Mouse (Mus musculus) c-Kit-negative CD71-positive TER-119-positive erythroid progenitor cells, embryonic 14.5 days (primary cell): Measurements from ENCODE around the gene Wipf1.

Experiments used
- DNase-seq: peaks from one replicate; pipeline ENCODE4 v3.0.0-alpha.2; 2013; ENCODE audit warnings: low read depth, low spot score

The Wipf1 gene

DNA sequence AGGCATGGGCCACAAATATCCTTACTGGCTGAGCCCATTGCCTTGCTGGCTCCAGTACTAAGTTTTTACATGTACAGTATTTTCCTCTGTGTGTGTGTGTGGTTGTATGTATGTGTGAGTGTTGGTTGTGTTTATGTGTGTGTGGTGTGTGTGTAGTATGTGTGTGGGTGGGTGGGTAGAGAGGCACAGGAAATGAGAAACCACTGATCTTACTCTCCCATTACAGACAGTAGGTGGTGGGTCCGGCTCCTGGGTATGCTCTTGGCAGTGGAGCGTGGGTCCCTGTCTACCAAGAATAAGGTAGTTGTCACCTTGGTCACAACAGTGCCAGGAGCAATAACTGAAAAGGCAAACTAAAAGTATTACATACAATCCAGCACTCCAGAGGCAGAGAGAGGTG, 93.7 kb downstream of the Wipf1 start:
- no peak for DNase-seq

DNA sequence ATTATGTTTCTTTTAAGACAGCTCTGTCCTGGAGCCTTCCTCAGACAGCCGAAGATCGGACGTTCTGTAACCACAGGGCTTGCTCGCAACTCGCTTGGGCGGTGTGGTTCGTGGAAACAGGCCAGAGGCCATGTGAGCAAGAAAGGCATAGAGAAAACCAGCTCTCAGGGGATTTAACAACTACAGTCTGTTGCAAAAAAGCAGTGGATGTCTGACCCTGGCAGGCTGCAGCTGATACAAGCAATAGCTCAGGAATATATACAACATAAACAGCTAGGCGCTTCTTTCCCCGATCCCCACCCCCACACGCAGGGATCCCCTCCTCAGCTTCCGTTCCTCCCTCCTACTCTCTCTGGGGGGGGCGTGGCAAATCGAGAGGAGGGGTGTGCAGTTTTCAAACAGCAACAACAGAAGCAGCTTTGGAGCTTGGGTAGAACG, 97.6 kb downstream of the Wipf1 start:
- DNase-seq = no peak

DNA sequence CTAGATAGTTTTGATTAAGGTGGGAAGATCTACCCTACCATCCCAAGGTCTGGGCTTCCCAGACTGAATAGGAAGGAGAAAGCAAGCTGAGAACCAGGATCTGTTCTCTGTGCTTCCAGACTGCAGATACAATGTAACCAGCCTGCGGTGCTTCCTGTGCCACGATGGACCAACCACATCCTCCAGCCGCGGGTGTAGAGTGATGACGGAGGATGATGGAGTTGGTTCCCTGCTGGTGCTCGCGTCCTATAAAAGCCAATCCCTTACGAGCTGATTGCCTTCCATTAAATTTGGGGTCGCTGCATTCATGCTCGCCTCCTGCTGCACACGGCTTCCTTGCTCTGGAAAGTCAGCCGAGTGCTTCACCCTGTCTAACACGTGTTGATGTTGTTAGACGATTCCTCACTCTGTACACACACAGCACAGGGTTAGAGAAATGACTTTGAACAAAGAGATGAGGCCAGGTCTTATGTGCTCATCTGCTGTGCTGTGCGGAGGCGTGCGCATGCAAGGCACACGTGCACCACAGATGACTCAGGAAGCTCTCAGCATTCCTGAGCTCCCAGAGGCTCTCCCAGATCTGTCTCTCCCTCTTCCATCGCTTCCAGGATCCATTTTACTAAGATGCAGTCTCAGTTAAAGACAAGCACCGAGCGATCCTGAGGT, 100.6 kb downstream of the Wipf1 start:
- DNase-seq = no peak

DNA sequence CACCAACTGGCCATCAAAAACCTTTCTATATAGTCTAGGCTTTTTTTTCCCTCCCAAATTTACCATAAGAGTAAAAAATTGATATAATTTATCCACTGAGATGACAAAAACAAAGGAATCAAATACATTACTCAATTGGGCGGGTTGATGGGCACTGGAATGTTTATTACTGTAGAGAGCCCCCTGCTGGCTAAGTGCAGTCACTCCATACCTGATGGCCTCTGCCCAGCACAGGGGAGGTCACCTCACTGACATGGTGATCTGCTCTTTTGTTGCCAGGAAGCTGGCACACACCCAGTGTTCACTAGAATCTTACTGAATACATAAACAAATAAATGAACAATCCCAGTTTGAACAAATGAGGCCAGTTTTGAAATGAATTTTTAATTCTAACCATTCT, 102.2 kb downstream of the Wipf1 start:
- DNase-seq = peak; percentile 24

DNA sequence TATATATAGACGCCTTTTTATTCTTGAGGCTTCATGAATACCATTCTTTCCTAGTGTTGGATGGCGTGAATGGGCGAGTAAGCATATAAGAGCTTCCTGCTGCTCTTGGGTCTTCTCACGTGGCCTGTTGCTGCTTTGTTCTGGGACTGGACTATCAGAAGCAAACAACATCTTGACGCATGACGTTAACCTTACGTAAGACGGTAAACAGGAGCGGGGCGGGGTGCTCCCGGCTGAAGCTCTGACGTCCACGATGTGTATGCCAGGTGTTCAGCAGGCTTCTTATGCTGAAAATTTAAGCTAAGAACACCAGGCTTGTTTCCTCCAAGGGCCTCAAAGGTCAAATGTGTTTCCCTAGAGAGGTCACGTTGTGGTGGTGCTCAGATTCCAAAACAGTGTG, 103.7 kb downstream of the Wipf1 start:
- DNase-seq = no peak

DNA sequence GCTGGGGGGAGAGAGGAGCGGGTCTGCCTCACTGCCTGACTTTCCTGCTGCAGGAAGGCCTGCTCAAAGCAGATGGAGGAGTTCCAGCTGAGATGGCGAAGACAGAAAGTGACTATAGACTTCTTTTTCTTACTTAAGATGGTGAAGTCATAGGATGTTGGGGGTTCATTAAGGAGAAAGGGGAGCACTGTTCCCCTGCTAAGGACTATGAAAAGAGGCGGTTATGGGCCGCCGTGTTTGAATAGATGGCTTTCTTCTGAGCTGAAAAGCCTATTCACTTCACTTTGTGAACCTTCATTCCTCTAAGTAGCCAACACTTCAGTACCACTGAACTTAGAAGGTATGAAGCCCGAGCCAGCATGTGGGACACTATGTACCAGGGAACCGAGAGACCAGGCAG, 109.8 kb downstream of the Wipf1 start:
- DNase-seq = no peak

DNA sequence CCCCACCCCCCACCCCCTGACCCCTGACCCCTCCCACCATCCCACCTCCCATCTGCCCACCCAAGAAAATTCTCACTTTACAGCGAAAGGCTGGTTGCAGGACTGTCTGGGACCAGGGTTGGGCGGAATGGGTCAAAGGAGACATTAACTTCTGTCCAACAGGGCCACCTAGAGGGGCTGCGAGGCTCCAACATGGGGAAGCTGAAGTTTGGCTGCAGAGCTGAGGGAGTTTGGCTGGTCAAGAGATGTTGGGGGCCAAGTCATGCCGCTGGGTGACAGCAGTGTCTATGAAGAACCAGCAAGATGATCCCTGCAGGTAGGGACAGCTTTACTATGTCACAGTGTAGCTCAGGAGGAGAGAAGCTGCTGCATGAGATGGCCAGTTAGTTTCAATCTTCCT, 110.2 kb downstream of the Wipf1 start:
- peak; percentile 1 for DNase-seq

DNA sequence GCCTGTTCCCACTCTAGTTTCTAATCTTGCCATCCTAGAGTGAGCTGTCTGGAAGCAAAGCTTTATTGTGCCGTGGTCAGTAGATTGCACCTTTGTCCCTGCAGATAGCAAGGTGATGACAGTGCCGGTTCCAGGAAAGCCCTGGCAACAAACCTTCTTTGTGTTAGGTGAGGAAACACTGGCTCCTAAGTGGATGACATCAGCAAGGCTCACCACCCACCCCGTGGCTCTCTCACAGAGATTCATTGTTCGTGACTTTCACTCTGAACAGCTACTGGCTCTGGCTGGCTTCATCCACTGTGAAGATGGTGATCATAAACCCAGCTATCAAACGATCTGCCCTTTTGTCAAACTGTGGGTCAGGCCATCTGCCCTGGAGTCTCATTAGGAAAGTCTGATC, 113.6 kb downstream of the Wipf1 start:
- DNase-seq = no peak

DNA sequence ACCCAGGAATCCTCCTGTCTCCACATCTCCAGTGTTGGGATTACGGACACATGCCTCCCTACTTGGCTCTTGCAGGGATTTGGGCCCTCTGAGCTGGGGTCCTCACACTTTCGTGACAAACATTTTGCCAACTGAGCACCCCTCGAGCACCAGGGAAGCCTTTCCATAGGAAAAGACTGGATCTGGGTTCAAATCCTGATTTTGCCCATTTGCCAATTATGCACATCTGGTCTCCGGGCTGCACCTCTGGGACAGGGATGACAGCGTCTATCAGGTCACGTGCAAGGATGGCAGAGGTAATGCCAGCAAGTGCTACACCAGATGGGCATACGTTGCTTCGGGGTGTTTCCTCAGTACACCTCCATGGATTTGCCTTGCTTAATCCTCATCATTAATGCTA, 119.5 kb downstream of the Wipf1 start:
- DNase-seq = no peak

DNA sequence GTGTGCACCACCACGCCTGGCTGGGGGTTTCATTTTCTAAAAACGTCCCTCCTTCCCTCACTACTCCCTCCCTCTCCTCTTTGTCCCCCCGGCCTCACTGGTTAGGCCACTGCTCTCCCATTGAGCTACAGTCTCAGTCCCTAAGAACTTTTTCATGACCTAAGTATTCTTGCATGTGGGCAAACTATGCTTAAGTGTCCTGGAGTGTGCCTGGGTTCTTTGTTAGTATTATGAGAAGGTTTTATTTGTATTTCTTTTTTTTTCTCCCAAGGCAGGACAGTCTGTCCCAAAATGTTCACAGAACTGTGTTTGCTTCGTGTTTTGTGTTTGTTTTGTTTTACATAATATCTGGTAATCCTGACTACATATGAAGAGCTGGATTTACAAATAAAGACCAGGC, 121.9 kb downstream of the Wipf1 start:
- DNase-seq = no peak

DNA sequence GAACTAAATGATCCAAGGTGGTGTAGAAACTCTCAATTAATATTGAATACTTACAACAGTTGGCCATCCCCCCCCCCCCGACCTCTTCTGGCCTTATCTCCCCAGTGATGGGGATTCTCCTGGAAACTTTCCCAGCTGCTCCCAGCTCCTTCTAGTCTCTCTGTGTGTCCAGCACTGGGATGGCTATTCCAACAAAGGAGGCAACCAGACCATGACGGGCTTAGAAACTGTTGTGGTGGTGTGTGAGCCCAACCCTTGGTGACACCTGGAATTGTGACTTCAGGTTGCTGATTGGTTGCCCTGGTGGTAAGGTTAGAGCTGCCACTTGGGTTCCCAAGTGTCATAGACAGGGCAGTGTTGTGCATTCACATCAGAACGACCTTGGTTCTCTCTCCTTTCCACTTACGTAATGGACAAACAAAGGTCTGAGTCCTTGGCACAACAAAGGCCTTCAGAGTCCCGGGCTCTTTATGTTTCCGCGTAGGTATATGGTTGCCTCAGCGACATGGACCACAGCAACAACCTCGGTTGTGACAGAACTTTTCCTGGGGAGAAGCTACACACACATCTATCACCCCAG, 123.1 kb downstream of the Wipf1 start:
- DNase-seq = no peak

DNA sequence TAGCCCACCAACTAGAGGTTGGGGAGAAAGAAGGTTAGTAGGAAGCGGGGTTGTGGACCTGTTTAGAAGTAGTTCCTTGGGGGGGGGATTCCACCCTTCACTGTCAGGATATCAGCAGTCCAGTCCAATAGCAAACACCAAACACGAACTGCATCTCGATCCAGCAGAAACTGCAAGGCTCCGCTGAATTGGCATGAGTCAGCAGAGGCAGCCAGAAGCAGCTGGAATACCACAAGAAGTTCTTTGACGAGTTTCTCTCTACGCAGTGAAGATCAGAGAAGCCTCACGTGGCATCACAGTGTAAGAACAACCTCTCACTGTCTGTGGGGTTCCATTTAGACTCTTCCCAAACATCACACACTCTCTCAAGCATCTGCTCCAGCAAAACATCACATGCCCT, 124.6 kb downstream of the Wipf1 start:
- DNase-seq = no peak

DNA sequence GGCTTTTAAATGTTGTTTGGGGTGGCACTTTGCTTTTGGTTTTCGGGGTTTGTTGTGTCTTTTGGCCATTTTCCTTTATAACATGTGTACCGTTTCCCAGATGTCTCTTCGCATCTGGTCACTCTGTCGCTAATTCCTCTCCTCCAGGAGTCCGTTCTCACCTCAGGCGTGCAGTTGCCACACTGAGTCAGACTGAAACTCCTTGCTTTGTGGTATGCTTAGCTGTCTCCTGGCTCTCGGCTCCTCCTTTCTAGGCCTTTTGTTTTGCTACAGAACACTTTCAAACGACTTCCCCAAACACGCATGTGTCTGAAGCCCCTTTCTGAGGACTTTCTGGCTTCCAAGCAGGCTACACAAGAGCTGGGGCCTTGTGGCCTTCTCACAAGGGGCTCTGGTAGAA, 125.1 kb downstream of the Wipf1 start:
- no peak for DNase-seq

DNA sequence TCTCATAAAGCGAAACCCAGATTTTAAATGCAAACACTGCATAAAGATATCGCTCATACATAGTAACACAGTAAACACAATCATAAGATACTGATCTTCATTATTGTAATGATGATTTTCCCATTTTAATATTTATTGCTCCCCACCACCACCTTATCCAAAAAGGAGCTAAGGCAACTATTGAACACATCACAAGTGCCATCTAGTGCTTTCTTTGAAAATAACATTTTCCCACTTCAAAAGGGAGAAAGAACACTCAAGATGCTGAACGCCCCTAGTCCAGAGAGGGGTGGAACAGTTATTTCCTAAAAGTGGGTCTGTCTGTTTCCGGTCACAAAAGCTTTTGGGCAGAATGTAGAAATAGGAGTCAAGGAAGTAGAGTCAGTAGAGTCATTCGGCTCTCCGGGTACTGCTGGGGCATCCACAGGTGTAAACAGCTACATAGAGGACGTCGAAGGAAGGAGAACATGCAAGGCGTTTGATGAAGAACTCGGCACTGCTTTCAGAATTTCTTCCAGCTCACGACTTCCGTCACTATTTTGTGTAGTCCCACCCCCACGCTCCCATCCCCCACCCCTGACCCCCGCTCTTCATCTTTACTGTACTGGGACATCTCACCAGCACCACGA, 126.0 kb downstream of the Wipf1 start:
- DNase-seq = no peak

DNA sequence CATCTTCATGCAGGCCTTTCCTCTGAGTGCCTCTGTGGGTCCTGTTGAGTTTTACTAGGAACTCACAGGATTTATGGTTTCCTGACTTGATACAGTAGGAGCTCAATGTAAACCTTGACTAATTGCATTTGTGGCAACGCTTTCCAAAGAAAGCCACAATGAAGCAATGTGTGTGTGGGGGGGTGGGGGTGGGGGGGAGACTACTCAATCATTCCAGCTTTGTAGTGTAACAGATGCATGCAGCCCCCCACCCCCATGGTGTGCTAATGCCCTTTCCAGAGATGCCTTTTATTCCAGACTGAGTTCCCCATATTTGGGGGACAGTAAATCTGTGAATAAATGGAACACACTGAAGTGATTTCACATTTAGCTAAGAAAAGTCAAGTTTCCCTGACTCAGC, 127.8 kb downstream of the Wipf1 start:
- no peak for DNase-seq

DNA sequence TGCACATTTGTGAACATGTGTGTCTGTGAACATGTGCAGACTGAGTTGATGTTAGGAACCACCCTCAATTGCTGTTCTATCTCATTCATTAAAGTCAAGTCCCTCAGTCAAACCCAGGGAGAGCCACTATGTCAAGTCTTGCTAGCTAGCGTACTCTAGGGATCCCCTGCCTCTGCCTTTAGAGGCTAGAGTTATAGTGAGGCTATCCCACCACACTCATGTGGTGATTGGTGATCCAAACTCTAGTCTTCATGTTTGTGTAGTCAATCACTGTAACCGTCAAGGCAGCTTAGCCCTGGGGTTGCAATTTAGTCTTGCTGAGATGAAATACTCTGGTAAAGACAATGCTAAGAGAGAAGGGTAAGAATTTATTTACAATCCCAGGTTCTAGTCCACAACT, 132.1 kb downstream of the Wipf1 start:
- no peak for DNase-seq

DNA sequence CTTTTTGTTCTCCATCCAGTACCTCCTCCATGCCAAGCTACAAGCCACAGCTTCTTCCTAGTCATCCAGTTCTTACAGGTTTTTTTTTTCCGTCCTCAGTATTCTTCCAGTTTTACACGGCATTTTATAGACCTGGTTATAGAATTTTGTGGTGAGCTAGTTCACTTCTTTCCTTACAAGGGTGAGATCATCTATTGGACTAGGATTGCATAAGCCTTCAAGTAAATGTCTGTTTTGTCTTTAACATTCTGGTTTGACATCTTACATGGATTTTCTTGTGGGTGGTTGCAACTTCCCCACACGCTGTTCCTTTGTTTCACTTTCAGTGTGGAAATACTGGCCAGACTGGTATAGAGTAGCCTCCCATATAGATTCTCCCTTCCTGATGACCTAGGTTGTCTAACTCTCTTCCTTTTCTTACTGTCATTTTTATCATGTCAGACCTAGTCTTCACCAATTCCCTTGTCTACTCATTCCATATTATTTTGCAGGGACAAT, 132.7 kb downstream of the Wipf1 start:
- DNase-seq = no peak

DNA sequence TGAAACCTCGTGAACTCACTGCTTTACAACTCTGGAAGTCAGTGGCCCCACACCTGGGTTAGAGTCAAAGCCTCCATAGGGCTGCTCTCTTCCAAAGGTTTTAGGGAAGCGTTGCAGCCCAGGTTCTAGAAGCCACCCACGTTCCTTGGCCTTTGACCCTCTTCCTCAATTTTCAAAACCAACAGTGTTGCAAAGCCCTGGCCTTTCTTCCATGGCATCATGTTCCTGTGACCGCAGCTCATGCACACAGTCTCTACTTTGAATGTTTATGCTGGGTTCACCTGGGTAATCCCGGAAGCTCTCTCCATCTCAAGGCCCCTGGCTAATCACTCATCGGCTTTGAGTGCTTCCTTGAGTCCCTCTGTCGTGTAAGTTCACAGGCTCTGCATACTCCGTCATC, 134.0 kb downstream of the Wipf1 start:
- DNase-seq = no peak

DNA sequence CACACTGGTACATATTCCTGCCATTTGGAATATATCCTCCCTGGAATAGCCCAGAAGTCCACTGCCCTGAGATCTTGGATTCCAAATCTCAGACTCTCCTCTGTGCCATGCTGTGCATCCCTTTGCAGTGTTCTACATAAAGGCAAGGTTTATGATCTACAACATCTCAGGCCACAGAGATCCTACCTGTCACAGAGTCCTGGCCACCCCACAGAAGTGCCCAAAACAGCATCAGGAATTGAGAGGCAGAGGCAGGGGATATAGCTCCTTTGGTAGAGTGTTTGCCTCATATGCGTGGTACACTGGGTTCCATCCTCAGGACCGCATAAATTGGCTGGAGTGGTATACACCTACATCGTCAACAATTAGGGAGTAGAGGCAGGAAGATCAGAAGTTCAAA, 135.1 kb downstream of the Wipf1 start:
- no peak for DNase-seq

DNA sequence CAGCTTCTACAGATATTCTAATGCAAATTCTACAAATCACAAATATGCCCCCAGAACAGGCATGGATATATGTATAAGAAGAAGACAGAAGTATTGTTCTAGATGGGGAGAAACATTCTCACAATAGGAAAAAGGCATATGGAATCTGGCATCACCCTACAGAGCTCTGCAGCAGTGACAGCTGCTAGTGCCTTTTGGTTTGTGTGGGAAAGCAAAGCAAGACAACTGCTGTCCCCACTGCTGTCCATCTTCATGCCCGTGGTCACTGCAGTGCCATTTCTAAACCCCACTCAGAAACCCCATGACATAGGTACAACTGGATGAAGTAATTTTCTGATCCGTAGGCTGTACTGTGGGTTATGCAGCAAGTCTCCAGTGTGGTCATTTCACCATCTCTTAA, 136.8 kb downstream of the Wipf1 start:
- no peak for DNase-seq

DNA sequence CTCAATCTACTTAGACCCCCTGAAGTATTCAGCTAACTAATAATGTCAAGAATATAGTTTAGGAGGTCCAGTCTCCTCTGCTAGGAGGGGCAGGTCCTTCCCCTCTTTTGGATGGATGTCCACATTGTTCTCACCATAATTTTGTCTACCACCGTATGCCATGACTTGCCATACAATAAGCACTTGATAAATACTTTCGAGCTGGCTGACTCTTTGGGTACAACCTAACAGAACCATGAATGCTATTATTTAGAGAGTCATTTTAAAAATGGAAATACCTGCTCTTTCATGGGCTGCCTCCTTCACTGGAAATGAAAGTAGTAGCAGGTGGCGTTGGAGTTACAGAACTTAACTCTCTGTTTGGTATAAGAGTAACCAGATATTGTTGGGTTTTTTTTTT, 139.6 kb downstream of the Wipf1 start:
- no peak for DNase-seq

DNA sequence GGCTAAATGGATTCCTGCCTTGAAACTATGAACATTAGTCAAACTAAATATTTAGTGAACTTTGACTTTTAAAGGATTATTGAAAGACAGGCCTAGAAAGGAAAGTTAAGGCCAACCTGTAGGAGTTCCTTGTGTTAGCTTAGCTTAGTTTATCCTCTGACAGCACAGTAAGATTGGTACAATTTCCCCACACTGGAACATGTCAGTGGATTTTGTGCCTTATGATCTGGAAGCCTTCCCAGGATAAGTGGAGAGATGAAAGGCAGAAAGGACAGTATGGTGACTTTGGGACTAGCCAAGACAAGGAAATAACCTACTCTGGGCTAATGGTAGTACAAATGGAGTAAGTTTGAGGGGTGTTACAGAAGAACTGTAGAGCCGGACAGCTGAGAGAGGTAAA, 141.7 kb downstream of the Wipf1 start:
- DNase-seq = no peak

DNA sequence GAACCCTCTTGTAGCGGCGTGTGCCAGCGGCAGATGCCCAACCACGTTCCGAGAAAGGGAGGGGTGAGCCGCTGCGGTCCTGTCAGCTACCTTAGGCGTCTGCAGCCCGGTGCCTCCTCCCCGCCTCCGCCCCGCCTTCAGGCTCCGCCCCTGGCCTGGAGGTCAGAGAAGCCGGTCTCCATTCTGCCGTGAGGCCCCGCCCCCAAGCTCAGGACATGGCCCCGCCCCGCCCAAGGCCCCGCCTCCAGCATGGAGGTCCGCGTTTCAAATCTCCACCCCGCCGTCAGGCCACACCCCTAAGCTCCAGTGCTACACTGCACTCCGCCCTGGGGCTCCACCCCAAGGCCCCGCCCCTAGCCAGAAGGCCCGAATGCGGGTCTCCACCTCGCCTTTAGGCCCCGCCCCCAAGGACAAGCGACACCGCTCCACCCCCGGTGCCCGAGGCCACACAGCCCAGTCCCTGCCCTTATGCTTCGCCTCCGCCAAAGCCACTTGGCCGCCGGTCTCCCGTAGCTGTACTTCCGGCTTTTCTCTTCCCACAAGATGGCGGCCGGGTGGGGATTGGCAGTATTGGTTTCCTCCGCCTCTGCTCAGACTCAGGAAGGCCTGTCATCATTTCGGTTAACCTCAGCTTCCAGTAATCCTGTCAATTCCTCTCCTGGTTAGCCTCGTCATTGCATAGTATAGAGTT, 143.0 kb downstream of the Wipf1 start, which contains the start of gene Gpr155:
Gene Gpr155, minus strand, starts transcription at position 217 of the 691 bp plus-strand sequence.
- peak; percentile 98 for DNase-seq
